Mouse (Mus musculus): ENCODE results near the gene Atp4a. TPM values are rescaled to one million over a fixed set of nuclear protein-coding genes. Genes with fewer than 3 reads are reported as not detected.

Gene Atp4a
- polyA plus RNA-seq, 1 experiment = not detected

DNA sequence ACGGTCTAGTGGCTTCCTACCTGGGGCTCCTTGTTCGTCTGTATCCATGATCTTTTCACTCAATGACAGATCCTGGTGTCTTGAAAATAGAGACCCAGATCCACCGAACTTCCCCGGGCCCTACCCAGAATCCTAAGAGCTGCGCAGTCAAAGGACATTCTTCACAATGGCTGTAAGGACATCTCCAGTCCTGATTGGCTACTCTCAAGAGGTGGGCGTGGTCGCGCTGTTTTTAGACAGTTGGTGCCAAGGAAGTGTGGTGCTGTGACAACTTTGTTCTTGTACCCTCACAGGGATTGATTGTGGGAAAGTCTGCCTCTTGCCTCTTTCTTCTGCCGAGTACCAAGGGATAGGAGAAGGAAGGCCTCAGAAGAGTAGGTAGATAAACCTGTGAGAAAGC lies 40.5 kb upstream of the Atp4a start, which contains the start of gene Pmis2:
Gene Pmis2 (minus strand): TSS at position 126 of the 400 bp plus-strand sequence.
- Histone ChIP-seq H3K36me3 (ENCODE audit: control insufficient read depth, insufficient read depth) (no peaks in the 10 kb centered on the region), H3K79me2 (ENCODE audit: control insufficient read depth, insufficient read depth) (no peaks in the 10 kb centered on the region), H3ac (ENCODE audit: control insufficient read depth, insufficient read length) (no peak within 1 kb of the TSS), H3K4me2 (ENCODE audit: low read depth) (no peak within 1 kb of the TSS), H3K27me3 (ENCODE audit: control insufficient read depth, insufficient read depth, insufficient read length) (peaks cover 20% of the 10 kb centered on the region), H3K4me3 (no peak within 1 kb of the TSS)
- TF ChIP-seq TCF3 (IDR thresholded peaks at IDR 0.05; ENCODE audit: insufficient read length, low read depth) (no peak), MYOD1 (IDR thresholded peaks at IDR 0.05; ENCODE audit: control insufficient read depth in 1 of 3, insufficient read length in 2 of 3, low read depth in 2 of 3) (no peak), CEBPB (IDR thresholded peaks at IDR 0.05; ENCODE audit: insufficient read depth, poor library complexity, severe bottlenecking) (no peak), POLR2A (IDR thresholded peaks at IDR 0.05; ENCODE audit: insufficient read length, low read depth) (no peak), USF1 (IDR thresholded peaks at IDR 0.05; ENCODE audit: low read depth) (no peak), POLR2AphosphoS2 (IDR thresholded peaks at IDR 0.05; ENCODE audit: insufficient read length, low read depth) (no peak), MYOG (IDR thresholded peaks at IDR 0.05; ENCODE audit: control insufficient read depth in 1 of 3, insufficient read depth in 1 of 3, insufficient read length in 2 of 3, low read depth in 2 of 3) (no peak), MAX (IDR thresholded peaks at IDR 0.05; ENCODE audit: low read depth) (no peak), TCF12 (IDR thresholded peaks at IDR 0.05; ENCODE audit: insufficient read depth, poor library complexity, severe bottlenecking) (no peak), E2F4 (IDR thresholded peaks at IDR 0.05; ENCODE audit: insufficient read depth) (no peak), SRF (IDR thresholded peaks at IDR 0.05; ENCODE audit: control insufficient read depth, insufficient read length, low read depth) (no peak), REST (IDR thresholded peaks at IDR 0.05; ENCODE audit: insufficient read depth, insufficient read length) (no peak)

DNA sequence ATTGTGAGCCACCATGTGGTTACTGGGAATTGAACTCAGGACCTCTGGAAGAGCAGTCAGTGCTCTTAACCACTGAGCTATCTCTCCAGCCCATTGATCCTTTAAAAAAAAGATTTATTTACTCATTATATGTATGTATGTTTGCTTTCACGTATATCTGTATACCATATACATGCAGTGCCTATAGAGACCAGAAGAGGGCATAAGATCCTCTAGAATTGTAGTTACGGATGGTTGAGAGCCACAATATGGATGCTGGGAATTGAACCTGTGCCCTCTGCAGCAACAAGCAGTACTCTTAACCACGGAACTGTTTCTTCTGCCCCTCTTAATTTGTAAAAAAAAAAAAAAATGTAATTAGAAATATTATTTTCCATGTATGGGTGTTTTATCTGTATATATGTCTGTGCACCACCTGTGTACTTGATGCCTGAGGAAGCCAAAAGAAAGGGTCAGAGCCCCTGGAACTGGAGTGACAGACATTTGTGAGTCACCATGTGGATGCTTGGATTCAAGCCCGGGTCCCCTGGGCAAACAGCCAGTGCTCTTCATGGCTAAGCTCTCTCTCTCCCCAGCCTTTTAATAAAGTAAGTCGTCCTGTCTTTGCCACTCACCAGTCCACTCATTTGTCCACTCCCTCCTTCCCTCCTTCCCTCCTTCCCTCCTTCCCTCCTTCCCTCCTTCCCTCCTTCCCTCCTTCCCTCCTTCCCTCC lies 33.6 kb upstream of the Atp4a start:
- Histone ChIP-seq H3ac (ENCODE audit: control insufficient read depth, insufficient read length) (no peak overlapping the region), H3K27me3 (ENCODE audit: control insufficient read depth, insufficient read depth, insufficient read length) (peaks cover 35% of the 10 kb centered on the region), H3K36me3 (ENCODE audit: control insufficient read depth, insufficient read depth) (no peaks in the 10 kb centered on the region), H3K4me2 (ENCODE audit: low read depth) (no peak overlapping the region), H3K4me3 (no peak overlapping the region), H3K79me2 (ENCODE audit: control insufficient read depth, insufficient read depth) (no peaks in the 10 kb centered on the region)
- TF ChIP-seq TCF12 (IDR thresholded peaks at IDR 0.05; ENCODE audit: insufficient read depth, poor library complexity, severe bottlenecking) = no peak
- no peak for TF ChIP-seq POLR2AphosphoS2 (IDR thresholded peaks at IDR 0.05; ENCODE audit: insufficient read length, low read depth)
- TF ChIP-seq POLR2A (IDR thresholded peaks at IDR 0.05; ENCODE audit: insufficient read length, low read depth) = no peak
- TF ChIP-seq MAX (IDR thresholded peaks at IDR 0.05; ENCODE audit: low read depth) = no peak
- no peak for TF ChIP-seq TCF3 (IDR thresholded peaks at IDR 0.05; ENCODE audit: insufficient read length, low read depth)
- TF ChIP-seq SRF (IDR thresholded peaks at IDR 0.05; ENCODE audit: control insufficient read depth, insufficient read length, low read depth) = no peak
- TF ChIP-seq REST (IDR thresholded peaks at IDR 0.05; ENCODE audit: insufficient read depth, insufficient read length) = no peak
- TF ChIP-seq USF1 (IDR thresholded peaks at IDR 0.05; ENCODE audit: low read depth) = no peak
- TF ChIP-seq CEBPB (IDR thresholded peaks at IDR 0.05; ENCODE audit: insufficient read depth, poor library complexity, severe bottlenecking) = no peak
- no peak for TF ChIP-seq E2F4 (IDR thresholded peaks at IDR 0.05; ENCODE audit: insufficient read depth)
- no peak for TF ChIP-seq MYOG (IDR thresholded peaks at IDR 0.05; ENCODE audit: control insufficient read depth in 1 of 3, insufficient read depth in 1 of 3, insufficient read length in 2 of 3, low read depth in 2 of 3)
- no peak for TF ChIP-seq MYOD1 (IDR thresholded peaks at IDR 0.05; ENCODE audit: control insufficient read depth in 1 of 3, insufficient read length in 2 of 3, low read depth in 2 of 3)

DNA sequence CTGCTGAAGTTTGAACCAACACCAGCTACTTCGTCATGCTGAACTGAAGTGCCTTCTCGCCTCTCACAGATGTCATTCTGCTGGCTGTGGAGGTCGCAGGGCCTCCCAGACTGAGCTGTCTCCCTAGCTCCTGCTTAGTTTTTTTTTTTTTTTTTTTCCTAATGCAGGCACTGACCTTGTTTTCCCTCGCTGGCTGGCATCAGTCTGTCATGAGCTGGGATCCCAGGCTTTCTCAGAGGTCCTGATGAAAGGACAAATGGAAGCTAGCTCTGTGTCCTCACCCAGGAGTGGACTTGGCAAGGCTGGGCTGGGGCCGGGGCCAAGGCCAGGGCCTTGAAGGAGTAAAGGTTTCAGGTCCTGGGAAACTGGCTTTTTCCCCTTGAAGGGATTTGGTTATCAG lies 30.1 kb upstream of the Atp4a start:
- Histone ChIP-seq H3K4me2 (ENCODE audit: low read depth) (no peak overlapping the region), H3K27me3 (ENCODE audit: control insufficient read depth, insufficient read depth, insufficient read length) (peaks cover 22% of the 10 kb centered on the region), H3K4me3 (no peak overlapping the region), H3K79me2 (ENCODE audit: control insufficient read depth, insufficient read depth) (no peaks in the 10 kb centered on the region), H3K36me3 (ENCODE audit: control insufficient read depth, insufficient read depth) (no peaks in the 10 kb centered on the region), H3ac (ENCODE audit: control insufficient read depth, insufficient read length) (no peak overlapping the region)
- TF ChIP-seq CEBPB (IDR thresholded peaks at IDR 0.05; ENCODE audit: insufficient read depth, poor library complexity, severe bottlenecking) = no peak
- no peak for TF ChIP-seq MAX (IDR thresholded peaks at IDR 0.05; ENCODE audit: low read depth)
- no peak for TF ChIP-seq TCF12 (IDR thresholded peaks at IDR 0.05; ENCODE audit: insufficient read depth, poor library complexity, severe bottlenecking)
- no peak for TF ChIP-seq USF1 (IDR thresholded peaks at IDR 0.05; ENCODE audit: low read depth)
- TF ChIP-seq E2F4 (IDR thresholded peaks at IDR 0.05; ENCODE audit: insufficient read depth) = no peak
- no peak for TF ChIP-seq MYOG (IDR thresholded peaks at IDR 0.05; ENCODE audit: control insufficient read depth in 1 of 3, insufficient read depth in 1 of 3, insufficient read length in 2 of 3, low read depth in 2 of 3)
- no peak for TF ChIP-seq TCF3 (IDR thresholded peaks at IDR 0.05; ENCODE audit: insufficient read length, low read depth)
- TF ChIP-seq REST (IDR thresholded peaks at IDR 0.05; ENCODE audit: insufficient read depth, insufficient read length) = no peak
- TF ChIP-seq MYOD1 (IDR thresholded peaks at IDR 0.05; ENCODE audit: control insufficient read depth in 1 of 3, insufficient read length in 2 of 3, low read depth in 2 of 3) = no peak
- no peak for TF ChIP-seq SRF (IDR thresholded peaks at IDR 0.05; ENCODE audit: control insufficient read depth, insufficient read length, low read depth)
- TF ChIP-seq POLR2AphosphoS2 (IDR thresholded peaks at IDR 0.05; ENCODE audit: insufficient read length, low read depth) = no peak
- no peak for TF ChIP-seq POLR2A (IDR thresholded peaks at IDR 0.05; ENCODE audit: insufficient read length, low read depth)

DNA sequence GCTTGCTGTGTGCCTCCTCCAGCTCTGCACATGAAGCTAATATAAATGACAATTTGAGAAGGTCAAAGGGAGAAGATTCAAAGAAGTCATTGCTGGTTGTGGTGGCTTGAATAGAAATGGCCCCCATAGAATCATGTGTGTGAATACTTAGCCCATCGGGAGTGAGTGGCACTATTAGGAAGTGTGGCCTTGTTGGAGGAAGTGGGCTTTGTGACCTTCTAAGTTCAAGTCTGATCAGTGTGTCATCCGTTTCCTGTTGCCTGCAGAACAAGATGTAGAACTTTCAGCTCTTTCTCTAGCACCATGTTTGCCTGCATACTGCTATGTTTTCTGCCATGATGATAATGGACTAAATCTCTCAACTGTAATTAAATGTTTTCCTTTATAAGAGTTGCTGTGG lies 28.6 kb upstream of the Atp4a start:
- Histone ChIP-seq H3K4me2 (ENCODE audit: low read depth) (no peak overlapping the region), H3K36me3 (ENCODE audit: control insufficient read depth, insufficient read depth) (no peaks in the 10 kb centered on the region), H3K4me3 (no peak overlapping the region), H3ac (ENCODE audit: control insufficient read depth, insufficient read length) (no peak overlapping the region), H3K27me3 (ENCODE audit: control insufficient read depth, insufficient read depth, insufficient read length) (peaks cover 23% of the 10 kb centered on the region), H3K79me2 (ENCODE audit: control insufficient read depth, insufficient read depth) (no peaks in the 10 kb centered on the region)
- TF ChIP-seq POLR2AphosphoS2 (IDR thresholded peaks at IDR 0.05; ENCODE audit: insufficient read length, low read depth) = no peak

Measured in myocyte (in vitro differentiated cells).